Mouse (Mus musculus): ENCODE data around the gene Copb2.

DNA sequence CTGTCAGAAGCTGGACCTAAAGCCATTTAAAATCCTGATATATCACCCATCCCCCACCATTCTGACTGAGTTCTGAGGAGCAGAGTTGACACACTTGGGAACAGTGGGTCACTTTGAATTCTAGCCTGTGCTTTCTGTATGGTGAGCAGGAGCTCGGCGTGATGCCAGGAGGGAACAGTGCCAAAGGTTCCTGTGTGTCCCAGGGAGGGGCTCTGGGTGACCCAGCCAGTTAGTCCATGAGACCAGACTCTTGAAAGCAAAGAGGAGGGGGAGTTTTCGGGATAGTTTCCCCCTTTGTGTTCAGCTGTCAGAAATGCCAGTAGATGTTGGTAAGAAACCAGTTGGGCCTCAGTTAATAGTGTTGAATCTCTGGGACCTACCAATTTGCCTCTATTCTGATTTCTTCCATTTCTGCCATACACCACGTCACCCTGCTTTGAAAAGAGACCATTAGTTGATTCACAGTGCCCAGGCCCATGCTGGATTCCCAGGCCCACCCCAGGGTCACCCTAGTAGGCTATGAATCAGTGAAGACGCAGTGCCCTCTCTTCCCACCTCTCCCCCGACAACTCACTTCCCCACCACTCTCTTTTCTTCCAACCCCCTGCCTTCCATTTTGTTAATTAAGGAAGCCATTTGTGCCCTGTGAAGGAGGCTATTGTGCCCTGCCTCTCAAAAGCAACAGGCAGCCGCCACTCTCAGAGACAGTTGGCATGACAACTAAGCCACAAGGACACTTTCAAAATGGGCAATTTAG is 38.6 kb upstream of the Copb2 start:
- no peak for TF ChIP-seq CTCF (IDR thresholded peaks at IDR 0.05; ENCODE audit: low read depth)
- TF ChIP-seq EP300 (IDR thresholded peaks at IDR 0.05; ENCODE audit: low read depth) = no peak

Measured in liver, postnatal 0 days (tissue).